Mouse (Mus musculus): ENCODE measurements around the gene Fam71f1.
A peak's percentile ranks its signal among the peaks of the same experiment; 100 is the strongest.
"Not testable (repeated sequence)": the region's sequence is repeated elsewhere in the genome, so short reads cannot be mapped to it uniquely, and the experiment has no call there.

Fam71f1 gene

DNA sequence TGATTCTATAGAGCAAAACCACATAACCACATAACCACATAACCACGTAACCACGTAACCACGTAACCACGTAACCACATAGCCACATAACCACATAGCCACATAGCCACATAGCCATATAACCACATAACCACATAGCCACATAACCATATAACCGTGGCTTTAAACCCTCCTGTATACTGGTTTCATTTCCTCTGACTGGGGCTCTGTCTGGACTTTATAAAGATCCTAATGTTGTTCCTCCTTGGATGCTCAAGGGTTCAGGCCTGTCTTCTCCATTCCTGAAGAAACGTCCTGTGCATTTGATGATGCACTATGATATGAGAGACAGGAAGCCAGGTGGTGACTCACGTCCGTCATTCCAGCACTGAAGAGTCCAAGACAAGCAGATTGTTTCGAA, 8.0 kb downstream of the Fam71f1 start:
- DNase-seq (ENCODE audit: low spot score in 2 of 2): no peak

- DNase-seq (ENCODE audit: low spot score in 2 of 2): no peak
These were observed 10.6 kb downstream of the Fam71f1 start for GRCm38 (mm10) chr6:29329514-29329913.

DNA sequence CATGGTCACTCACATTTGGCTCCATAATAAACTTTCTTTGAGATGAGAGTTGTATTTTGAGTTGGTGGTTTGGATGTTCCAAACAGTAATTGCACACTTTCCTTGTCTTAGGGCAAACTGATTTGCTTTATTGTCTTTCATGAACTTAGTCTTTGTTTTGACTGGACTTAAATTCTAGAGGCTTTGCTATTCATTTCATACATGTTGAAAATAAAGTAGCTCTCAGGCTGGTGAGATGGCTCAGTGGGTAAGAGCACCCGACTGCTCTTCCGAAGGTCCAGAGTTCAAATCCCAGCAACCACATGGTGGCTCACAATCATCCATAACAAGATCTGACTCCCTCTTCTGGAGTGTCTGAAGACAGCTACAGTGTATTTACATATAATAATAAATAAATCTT, 27.6 kb downstream of the Fam71f1 start:
- not testable (repeated sequence) for DNase-seq (ENCODE audit: low spot score in 2 of 2)

DNA sequence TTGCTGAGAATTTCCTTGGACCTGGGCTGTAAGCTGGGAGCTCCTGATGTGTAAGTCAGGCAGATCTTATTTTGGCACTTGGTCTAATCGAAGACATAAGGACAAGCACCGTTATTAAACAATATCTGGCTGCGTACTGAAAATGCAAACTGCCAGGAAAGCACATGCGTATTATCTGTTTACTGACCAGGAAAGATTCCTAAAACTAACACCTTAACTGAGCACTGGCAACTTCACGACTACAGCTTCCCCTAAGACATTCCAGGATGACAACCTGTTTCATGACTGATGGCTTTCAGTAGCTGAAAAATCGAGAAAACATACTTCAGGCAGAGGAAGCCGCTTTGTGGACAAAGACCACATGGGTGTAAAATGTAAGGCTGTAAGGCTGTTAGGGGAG, 28.2 kb downstream of the Fam71f1 start:
- no peak for DNase-seq (ENCODE audit: low spot score in 2 of 2)

DNA sequence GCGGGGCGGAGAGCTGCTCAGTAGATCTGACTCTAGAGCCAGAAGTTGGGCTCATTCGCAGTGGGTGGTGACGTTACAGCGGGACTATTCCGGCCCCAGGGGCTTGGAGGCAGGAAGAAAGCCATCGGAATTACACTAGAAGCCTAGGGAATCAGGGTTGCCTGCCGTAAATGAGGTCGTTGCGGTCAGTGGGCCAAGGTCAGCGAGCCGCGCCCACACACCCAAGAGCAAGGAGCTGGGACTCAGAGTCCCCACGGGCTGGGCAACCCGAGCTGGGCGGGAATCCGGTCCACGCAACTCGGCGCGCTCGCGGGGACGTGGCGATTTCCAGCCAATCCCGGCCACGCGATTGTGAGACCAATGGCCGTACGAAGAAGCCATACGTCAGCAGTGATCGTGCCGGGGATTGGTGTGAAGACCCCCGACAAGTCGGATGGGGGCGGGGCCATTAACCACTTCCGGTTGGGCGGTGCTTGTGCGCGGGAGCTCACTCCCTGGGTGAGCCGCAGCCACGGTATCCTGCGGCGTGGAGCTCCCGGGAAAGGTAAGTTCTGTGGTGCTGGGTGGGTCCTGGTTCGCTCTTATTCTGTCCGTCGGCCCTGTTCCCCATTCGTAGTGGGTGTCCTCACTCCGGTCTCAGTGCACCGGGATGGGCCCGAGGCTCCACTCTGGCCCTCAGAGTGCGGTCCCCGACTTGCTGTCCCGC, 28.9 kb downstream of the Fam71f1 start, which contains the start of gene Calu:
Gene Calu, plus strand, starts transcription at position 405 of the 706 bp plus-strand sequence.
- peak; percentile 99 to 100 for DNase-seq (ENCODE audit: low spot score in 2 of 2)

- no peak for DNase-seq (ENCODE audit: low spot score in 2 of 2)
These were observed 29.4 kb downstream of the Fam71f1 start for GRCm38 (mm10) chr6:29348371-29348724.

DNA sequence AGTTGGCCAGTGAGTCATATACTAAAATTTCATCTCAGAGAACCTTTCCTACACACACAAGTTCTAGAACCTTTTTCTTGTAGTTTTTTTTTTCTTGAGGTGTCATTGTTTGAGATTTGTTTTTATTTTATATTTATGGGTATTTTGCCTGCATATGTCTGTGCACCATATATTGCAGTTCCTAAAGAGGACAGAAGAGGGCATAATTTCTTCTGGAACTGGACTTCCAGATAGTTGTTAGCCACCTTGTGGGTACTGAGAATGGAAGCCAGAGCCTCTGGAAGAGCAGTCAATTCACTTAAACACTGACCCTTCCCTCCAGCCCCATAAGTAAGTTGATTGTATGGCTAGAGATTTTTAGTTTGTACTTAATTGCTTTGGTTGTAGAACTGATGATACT, 32.7 kb downstream of the Fam71f1 start:
- DNase-seq (ENCODE audit: low spot score in 2 of 2): peak in 1 of 2 experiments; percentile 13

DNA sequence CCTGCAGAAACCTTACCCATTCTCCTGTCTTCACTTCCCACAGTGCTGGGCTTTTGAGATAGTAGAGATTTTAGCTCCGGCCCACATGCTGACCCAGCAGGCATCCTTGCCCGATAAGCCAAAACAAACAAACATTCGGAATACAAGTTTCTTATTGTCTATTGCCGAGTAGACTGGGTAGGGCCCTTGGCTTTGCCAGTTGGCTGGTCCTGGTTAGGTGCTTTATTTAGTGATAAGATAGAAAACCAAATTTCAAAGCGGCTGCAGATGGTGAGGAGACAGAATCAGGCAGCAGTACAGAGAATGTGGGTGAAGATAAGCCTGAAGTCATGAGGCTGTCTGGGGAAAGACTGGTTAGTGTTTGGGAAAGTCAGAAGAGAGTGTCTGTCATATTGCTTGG, 33.9 kb downstream of the Fam71f1 start:
- DNase-seq (ENCODE audit: low spot score in 2 of 2): no peak

GRCm38 (mm10) chr6:29359386-29359785, 40.4 kb downstream of the Fam71f1 start:
- no peak for DNase-seq (ENCODE audit: low spot score in 2 of 2)

- DNase-seq (ENCODE audit: low spot score in 2 of 2): no peak
These were observed 41.3 kb downstream of the Fam71f1 start for GRCm38 (mm10) chr6:29360211-29360610.

GRCm38 (mm10) chr6:29362246-29363128, 43.5 kb downstream of the Fam71f1 start:
- no peak for DNase-seq (ENCODE audit: low spot score in 2 of 2)

DNA sequence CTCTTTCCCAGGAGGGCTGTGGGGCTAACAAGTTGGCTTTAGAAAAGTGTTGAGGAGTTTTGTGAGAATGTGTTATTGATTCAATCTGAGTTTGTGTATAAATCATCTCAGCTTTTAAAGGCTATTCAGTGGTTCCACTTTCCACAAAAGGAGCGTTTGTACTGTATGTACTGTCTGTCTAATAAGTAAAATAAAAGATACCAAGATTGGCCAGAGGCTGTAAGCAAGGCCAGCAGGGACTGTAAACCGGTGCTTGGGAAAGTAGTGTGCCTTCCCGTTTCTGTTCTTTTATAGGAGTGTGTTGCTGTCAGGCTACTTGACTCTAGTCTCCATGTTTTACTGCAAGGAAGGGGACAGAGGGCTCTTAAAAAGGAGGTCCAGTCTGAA, 44.2 kb downstream of the Fam71f1 start:
- DNase-seq (ENCODE audit: low spot score in 2 of 2): no peak

- DNase-seq (ENCODE audit: low spot score in 2 of 2): no peak
These were observed 46.3 kb downstream of the Fam71f1 start for GRCm38 (mm10) chr6:29365277-29365676.

- no peak for DNase-seq (ENCODE audit: low spot score in 2 of 2)
These were observed 58.4 kb downstream of the Fam71f1 start for GRCm38 (mm10) chr6:29377386-29377785.

- DNase-seq (ENCODE audit: low spot score in 2 of 2): no peak
These were observed 59.7 kb downstream of the Fam71f1 start for GRCm38 (mm10) chr6:29378678-29379077.

- no peak for DNase-seq (ENCODE audit: low spot score in 2 of 2)
These were observed 61.0 kb downstream of the Fam71f1 start for GRCm38 (mm10) chr6:29379954-29380353.

- DNase-seq (ENCODE audit: low spot score in 2 of 2): no peak
These were observed 63.5 kb downstream of the Fam71f1 start for GRCm38 (mm10) chr6:29382442-29382841.
